Mouse (Mus musculus): ENCODE data around the gene Epha8. TPM values are rescaled to one million over a fixed set of nuclear protein-coding genes. Genes with fewer than 3 reads are reported as not detected.

Epha8 gene
- total and polyA plus RNA-seq, 3 experiments = not detected

GRCm38 (mm10) chr4:136937344-136937743 lies 19.3 kb downstream of the Epha8 start:
- H3K4me1 ChIP-seq (ENCODE audit: control insufficient read depth in 1 of 2, insufficient read depth in 2 of 2) = peaks cover 0 to 6% of the 10 kb centered on the region in 2 experiments; a peak in 1 of 4 replicates
- no peaks in the 10 kb centered on the region for H3K79me2 ChIP-seq (replicated peaks; ENCODE audit: control insufficient read depth, extremely low read depth, insufficient read depth, poor library complexity, severe bottlenecking)
- in situ Hi-C loops (cut with MboI; ENCODE audit: low pct_ligation_motif_present, low pct_unique_long_range_greater_than_20kb, low sequenced_read_pairs) (no loop called here), dilution Hi-C loops (cut with MboI; ENCODE audit: extremely low pct_ligation_motif_present, extremely low pct_unique_long_range_greater_than_20kb, low sequenced_read_pairs) (no loop called here)
- no peak for DNase-seq (ENCODE audit: extremely low read depth)
- H3K27me3 ChIP-seq (replicated peaks) = peaks cover 100% of the 10 kb centered on the region
- no peak overlapping the region for H3K4me2 ChIP-seq (ENCODE audit: insufficient read depth, low read depth, poor library complexity, severe bottlenecking)
- H3K27ac ChIP-seq (ENCODE audit: insufficient read depth, low read depth) = no peak overlapping the region
- H3K9me3 ChIP-seq (replicated peaks; ENCODE audit: low read length) = no peaks in the 10 kb centered on the region
- no peak overlapping the region for H3K4me3 ChIP-seq (replicated peaks in 1 of 3; ENCODE audit: low read depth in 2 of 3, low read length in 2 of 3, poor library complexity in 1 of 3)
- TF ChIP-seq RAD21 (IDR thresholded peaks at IDR 0.05; ENCODE audit: low read depth, low read length) (peak; percentile 5), ETS1 (conservative IDR thresholded peaks at IDR 0.05; ENCODE audit: low read depth, low read length) (no peak), CTCF (conservative IDR thresholded peaks at IDR 0.05 in 1 of 2, IDR thresholded peaks at IDR 0.05 in 1 of 2; ENCODE audit: low read depth in 2 of 2, low read length in 2 of 2) (peak in 1 of 2 experiments; percentile 11; a peak in 1 of 4 replicates)
- no peak overlapping the region for H3K9ac ChIP-seq (ENCODE audit: insufficient read depth, low read depth)
- no peaks in the 10 kb centered on the region for H3K36me3 ChIP-seq (replicated peaks in 1 of 2; ENCODE audit: control insufficient read depth in 1 of 2, insufficient read depth in 1 of 2, low read length in 1 of 2)

- Histone ChIP-seq H3K4me3 (replicated peaks in 1 of 3; ENCODE audit: low read depth in 2 of 3, low read length in 2 of 3, poor library complexity in 1 of 3) (no peak overlapping the region), H3K9me3 (replicated peaks; ENCODE audit: low read length) (no peaks in the 10 kb centered on the region), H3K27ac (ENCODE audit: insufficient read depth, low read depth) (no peak overlapping the region), H3K4me1 (ENCODE audit: control insufficient read depth in 1 of 2, insufficient read depth in 2 of 2) (peaks cover 9% of the 10 kb centered on the region in 2 experiments), H3K9ac (ENCODE audit: insufficient read depth, low read depth) (no peak overlapping the region), H3K27me3 (replicated peaks) (peaks cover 100% of the 10 kb centered on the region), H3K4me2 (ENCODE audit: insufficient read depth, low read depth, poor library complexity, severe bottlenecking) (no peak overlapping the region), H3K36me3 (replicated peaks in 1 of 2; ENCODE audit: control insufficient read depth in 1 of 2, insufficient read depth in 1 of 2, low read length in 1 of 2) (no peaks in the 10 kb centered on the region), H3K79me2 (replicated peaks; ENCODE audit: control insufficient read depth, extremely low read depth, insufficient read depth, poor library complexity, severe bottlenecking) (no peaks in the 10 kb centered on the region)
- in situ Hi-C loops (cut with MboI; ENCODE audit: low pct_ligation_motif_present, low pct_unique_long_range_greater_than_20kb, low sequenced_read_pairs) (loop anchor here (5.0 kb wide), 1 partner anchor 32 kb away; no protein-coding TSS in a partner anchor), dilution Hi-C loops (cut with MboI; ENCODE audit: extremely low pct_ligation_motif_present, extremely low pct_unique_long_range_greater_than_20kb, low sequenced_read_pairs) (no loop called here)
- TF ChIP-seq JUND (conservative IDR thresholded peaks at IDR 0.05; ENCODE audit: low read depth, low read length) (no peak), IRF4 (IDR thresholded peaks at IDR 0.05; ENCODE audit: low read depth, low read length) (no peak), TBP (conservative IDR thresholded peaks at IDR 0.05; ENCODE audit: low read depth, low read length) (no peak), MEF2A (IDR thresholded peaks at IDR 0.05; ENCODE audit: borderline replicate concordance, low read depth, low read length) (no peak)
- DNase-seq (ENCODE audit: extremely low read depth) = no peak
Measured at GRCm38 (mm10) chr4:136934746-136935613, 21.6 kb downstream of the Epha8 start.

GRCm38 (mm10) chr4:136930474-136930873 lies 26.1 kb downstream of the Epha8 start:
- Histone ChIP-seq H3K4me1 (ENCODE audit: control insufficient read depth in 1 of 2, insufficient read depth in 2 of 2) (peaks cover 4 to 10% of the 10 kb centered on the region in 2 experiments; a peak in 3 of 4 replicates), H3K4me3 (replicated peaks in 1 of 3; ENCODE audit: low read depth in 2 of 3, low read length in 2 of 3, poor library complexity in 1 of 3) (no peak overlapping the region), H3K27me3 (replicated peaks) (peaks cover 96% of the 10 kb centered on the region), H3K27ac (ENCODE audit: insufficient read depth, low read depth) (no peak overlapping the region), H3K9ac (ENCODE audit: insufficient read depth, low read depth) (no peak overlapping the region), H3K36me3 (replicated peaks in 1 of 2; ENCODE audit: control insufficient read depth in 1 of 2, insufficient read depth in 1 of 2, low read length in 1 of 2) (no peaks in the 10 kb centered on the region), H3K4me2 (ENCODE audit: insufficient read depth, low read depth, poor library complexity, severe bottlenecking) (no peak overlapping the region), H3K9me3 (replicated peaks; ENCODE audit: low read length) (no peaks in the 10 kb centered on the region), H3K79me2 (replicated peaks; ENCODE audit: control insufficient read depth, extremely low read depth, insufficient read depth, poor library complexity, severe bottlenecking) (no peaks in the 10 kb centered on the region)
- DNase-seq (ENCODE audit: extremely low read depth) = peak; percentile 21
- in situ Hi-C loops (cut with MboI; ENCODE audit: low pct_ligation_motif_present, low pct_unique_long_range_greater_than_20kb, low sequenced_read_pairs) = loop anchor here (5.0 kb wide), 1 partner anchor 37 kb away; no protein-coding TSS in a partner anchor
- dilution Hi-C loops (cut with MboI; ENCODE audit: extremely low pct_ligation_motif_present, extremely low pct_unique_long_range_greater_than_20kb, low sequenced_read_pairs) = no loop called here
- TF ChIP-seq ZKSCAN1 (IDR thresholded peaks at IDR 0.05; ENCODE audit: borderline replicate concordance, low read depth, low read length) = no peak
- no peak for TF ChIP-seq USF1 (IDR thresholded peaks at IDR 0.05; ENCODE audit: low read depth, low read length)
- TF ChIP-seq NRF1 (IDR thresholded peaks at IDR 0.05; ENCODE audit: low read depth, low read length) = no peak
- TF ChIP-seq IRF4 (IDR thresholded peaks at IDR 0.05; ENCODE audit: low read depth, low read length) = no peak
- TF ChIP-seq JUND (conservative IDR thresholded peaks at IDR 0.05; ENCODE audit: low read depth, low read length) = no peak
- no peak for TF ChIP-seq MAFK (IDR thresholded peaks at IDR 0.05; ENCODE audit: insufficient replicate concordance, low read length)
- peak; percentile 85 for TF ChIP-seq ETS1 (conservative IDR thresholded peaks at IDR 0.05; ENCODE audit: low read depth, low read length)
- no peak for TF ChIP-seq MAX (IDR thresholded peaks at IDR 0.05; ENCODE audit: low read length)
- no peak for TF ChIP-seq SMC3 (IDR thresholded peaks at IDR 0.05; ENCODE audit: low read depth, low read length)
- peak; percentile 57 for TF ChIP-seq JUN (IDR thresholded peaks at IDR 0.05; ENCODE audit: insufficient read depth, low read depth, low read length)
- TF ChIP-seq MAZ (IDR thresholded peaks at IDR 0.05; ENCODE audit: low read depth, low read length) = no peak
- TF ChIP-seq ZNF384 (IDR thresholded peaks at IDR 0.05; ENCODE audit: low read depth, low read length) = no peak
- TF ChIP-seq ZC3H11A (IDR thresholded peaks at IDR 0.05; ENCODE audit: low read depth, low read length) = no peak
- TF ChIP-seq POLR2AphosphoS2 (IDR thresholded peaks at IDR 0.05; ENCODE audit: low read depth, low read length) = no peak
- no peak for TF ChIP-seq NELFE (IDR thresholded peaks at IDR 0.05; ENCODE audit: low read depth, low read length)
- peak; percentile 89 for TF ChIP-seq BHLHE40 (IDR thresholded peaks at IDR 0.05; ENCODE audit: low read depth, low read length)
- no peak for TF ChIP-seq POLR2A (IDR thresholded peaks at IDR 0.05; ENCODE audit: low read depth, low read length)
- TF ChIP-seq TBP (conservative IDR thresholded peaks at IDR 0.05; ENCODE audit: low read depth, low read length) = no peak
- TF ChIP-seq CTCF (conservative IDR thresholded peaks at IDR 0.05 in 1 of 2, IDR thresholded peaks at IDR 0.05 in 1 of 2; ENCODE audit: low read depth in 2 of 2, low read length in 2 of 2) = no peak
- TF ChIP-seq ZMIZ1 (IDR thresholded peaks at IDR 0.05; ENCODE audit: low read depth, low read length) = no peak
- TF ChIP-seq EP300 (IDR thresholded peaks at IDR 0.05; ENCODE audit: low read length) = no peak
